Mouse (Mus musculus) cerebellum, adult 11 months (tissue): ENCODE measurements around the gene Lsm14b.

ENCODE experiments used
- DNase-seq: peaks from one replicate; pipeline ENCODE4 v3.0.0; 2022

Lsm14b gene

DNA sequence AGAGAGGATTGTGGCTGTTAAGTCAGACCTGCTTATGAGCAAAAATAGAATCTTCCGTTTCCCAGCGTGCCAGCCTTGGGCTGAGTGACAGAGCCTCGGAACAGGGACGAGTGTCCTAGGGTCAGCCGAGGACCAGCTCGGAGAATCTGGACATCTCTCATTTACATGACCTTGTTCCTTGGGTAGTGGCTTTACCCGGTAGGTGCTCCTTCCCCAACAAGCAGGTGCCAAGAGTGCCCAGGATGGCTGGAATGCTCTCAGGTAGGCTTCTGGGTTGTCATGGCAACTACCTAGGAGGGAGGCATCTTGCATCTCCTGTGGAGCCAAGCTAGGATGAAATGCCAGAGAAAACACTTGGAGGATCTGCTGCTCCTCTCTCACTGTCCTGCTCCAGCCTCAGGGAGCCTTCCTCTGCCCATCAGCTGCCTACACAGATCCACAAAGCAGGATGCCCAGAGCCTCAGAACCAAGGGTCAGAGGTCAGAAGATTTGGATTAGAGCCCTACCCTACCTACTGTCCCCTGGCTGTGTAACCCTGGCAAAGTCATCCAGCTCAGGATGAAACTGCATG lies 4.6 kb upstream of the Lsm14b start:
- peak; percentile 65 for DNase-seq

DNA sequence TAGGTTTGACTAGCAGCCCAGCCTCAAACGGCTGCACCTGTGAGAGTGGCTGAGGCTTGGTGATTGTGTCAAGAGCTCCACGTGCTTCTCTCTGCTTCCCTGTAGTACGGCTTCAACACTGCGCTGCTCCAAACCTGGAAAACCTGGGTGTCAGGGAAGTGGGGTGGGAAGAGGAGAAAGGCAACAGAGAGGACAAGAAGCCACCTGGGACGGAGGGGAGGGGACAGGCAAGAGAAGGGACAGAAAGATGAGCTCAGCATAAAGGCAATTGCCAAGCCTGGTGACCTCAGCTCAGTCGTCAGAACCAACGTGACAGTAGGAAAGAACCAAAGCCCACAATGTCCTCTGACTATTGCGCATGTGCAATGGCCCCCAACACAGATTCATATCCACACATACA lies 3.9 kb upstream of the Lsm14b start:
- DNase-seq: peak; percentile 39

DNA sequence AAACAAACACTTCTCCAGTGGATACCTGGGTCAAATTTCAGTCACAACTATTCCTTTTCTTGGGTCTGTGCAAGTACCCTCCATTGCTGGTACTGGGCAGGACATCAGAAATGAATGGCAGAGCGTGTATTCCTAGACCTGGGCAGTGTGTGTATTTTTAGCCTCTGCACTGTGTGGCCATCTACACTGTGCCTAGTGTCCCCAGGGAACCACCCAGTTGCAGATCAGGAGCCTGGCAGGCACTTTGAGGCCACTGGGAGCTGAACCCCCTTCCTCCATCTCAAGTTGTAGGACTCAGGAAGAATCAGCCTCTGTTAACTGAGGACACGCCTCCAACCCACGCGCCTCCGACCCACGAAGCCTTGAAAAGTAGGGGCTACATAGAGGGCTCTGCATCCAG lies 2.0 kb upstream of the Lsm14b start:
- peak; percentile 21 for DNase-seq

DNA sequence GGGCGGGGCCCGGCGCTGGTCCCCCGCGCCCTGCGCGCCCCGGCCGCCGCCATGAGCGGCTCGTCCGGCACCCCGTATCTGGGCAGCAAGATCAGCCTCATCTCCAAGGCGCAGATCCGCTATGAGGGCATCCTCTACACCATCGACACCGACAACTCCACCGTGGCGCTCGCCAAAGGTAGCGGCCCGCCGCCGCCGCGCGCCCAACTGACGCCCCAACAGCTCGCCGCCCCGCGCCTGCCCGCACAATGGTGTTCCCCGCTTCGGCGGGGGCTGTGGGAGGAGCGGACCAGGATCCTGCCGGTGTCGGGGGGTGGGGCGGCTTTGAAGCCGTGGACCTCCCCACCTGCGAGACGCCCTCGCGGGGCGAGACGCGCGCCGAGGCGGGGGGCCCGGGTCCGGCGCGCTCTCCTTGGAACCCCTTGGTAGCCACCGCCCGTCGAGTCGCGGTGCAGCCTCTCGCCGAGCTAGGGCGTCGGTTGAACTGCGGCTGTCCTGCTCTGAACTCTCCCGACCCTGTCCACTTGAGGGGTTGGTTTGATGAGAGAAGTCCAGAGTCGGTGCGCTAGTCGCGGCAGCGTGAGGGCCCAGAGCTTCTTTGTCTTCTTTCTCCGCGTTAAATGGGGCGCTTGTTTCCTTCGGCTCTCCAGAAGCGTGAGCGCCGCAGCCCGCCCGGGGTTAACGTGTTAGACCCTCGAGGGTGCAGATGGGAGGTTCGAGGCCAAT lies 511 bp downstream of the Lsm14b start:
- DNase-seq: peak; percentile 69

DNA sequence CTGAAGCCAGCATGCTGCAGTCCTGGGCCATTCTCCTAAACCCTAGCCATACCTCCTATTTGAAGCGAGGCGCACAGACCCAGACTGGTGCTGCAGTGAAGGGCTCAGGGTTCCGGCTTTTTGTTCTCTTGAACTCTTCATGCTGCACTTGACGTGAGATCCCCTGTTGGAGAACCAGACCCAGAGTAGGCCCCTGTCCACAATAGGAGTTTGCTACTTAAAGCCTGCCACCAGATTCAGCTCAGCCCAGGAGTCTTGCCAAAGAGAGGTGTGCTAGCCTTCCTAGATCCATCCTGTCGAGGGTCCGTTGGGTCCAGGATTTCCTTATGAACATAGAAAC lies 1.0 kb downstream of the Lsm14b start:
- DNase-seq: peak; percentile 24

DNA sequence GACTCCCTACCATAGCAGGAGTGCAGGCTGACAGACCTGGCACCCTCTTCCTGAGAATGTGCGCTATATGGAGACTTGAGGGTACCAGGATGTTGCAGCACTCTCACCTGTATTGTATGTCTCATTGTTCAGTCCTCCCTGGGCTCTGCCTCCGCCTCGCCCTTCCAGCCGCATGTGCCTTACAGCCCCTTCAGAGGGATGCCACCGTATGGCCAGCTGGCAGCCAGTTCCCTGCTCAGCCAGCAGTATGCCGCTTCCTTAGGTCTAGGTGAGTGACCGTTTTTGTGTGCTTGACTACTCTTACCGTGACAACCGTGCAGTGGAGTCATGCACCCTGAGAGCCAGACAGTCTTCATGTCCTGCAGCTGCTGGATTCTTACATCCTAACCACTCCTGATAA lies 3.0 kb downstream of the Lsm14b start:
- no peak for DNase-seq

DNA sequence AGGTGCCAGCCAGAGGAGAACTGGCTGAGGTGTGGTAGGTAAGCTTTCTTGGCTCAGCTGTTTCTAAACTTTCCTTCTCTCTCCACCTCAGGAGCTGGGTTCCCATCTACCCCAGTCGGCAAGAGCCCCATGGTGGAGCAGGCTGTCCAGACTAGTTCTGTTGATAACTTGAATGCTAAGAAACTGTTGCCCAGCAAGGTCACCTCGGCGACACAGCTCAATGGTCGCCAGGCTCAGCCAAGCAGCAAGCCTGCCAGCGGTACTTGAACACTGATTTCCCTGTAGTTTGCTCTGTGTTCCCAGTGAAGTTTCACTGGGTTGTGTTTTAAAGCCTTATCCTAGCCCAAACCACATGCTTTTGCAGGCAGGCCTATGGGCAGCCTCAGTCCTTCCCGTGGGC lies 6.5 kb downstream of the Lsm14b start:
- DNase-seq: no peak

DNA sequence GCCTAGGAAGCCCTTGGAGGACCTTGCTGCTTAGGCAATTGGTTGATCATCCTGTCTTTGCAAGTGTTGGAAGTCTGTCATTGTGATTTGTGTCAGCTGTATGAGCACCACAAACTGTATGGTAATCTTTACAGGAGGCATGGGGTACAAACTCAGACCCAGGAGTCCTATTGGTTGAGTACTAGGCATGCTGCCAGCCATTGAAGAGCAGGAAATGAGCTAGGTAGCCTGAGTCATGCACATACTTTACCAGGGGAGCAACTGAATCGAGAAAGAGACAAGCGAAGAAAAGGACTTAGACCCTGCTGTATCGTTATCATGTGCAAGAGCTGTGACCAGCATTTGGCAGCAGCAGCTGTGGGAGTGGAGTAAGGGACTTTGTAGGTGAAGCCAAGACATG lies 8.1 kb downstream of the Lsm14b start:
- no peak for DNase-seq

DNA sequence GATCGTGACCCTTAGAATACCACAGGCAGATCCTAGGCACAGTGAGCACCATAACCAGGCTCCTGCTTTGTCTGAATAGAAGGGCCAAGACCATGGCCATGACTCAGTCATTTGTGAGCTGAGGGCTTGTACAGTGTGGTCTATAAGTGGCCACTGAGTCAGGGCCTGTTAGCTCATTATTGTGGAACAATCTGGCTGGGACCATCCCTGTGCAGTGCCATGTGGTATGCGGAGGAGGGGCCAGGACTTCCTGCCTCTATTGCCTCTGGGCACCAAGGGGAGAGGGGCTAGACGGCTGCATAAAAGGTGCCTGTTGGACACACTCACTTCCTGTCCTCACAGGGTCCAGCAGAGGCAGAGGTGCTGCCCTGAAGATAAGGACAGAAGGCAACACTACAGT lies 9.2 kb downstream of the Lsm14b start:
- no peak for DNase-seq

DNA sequence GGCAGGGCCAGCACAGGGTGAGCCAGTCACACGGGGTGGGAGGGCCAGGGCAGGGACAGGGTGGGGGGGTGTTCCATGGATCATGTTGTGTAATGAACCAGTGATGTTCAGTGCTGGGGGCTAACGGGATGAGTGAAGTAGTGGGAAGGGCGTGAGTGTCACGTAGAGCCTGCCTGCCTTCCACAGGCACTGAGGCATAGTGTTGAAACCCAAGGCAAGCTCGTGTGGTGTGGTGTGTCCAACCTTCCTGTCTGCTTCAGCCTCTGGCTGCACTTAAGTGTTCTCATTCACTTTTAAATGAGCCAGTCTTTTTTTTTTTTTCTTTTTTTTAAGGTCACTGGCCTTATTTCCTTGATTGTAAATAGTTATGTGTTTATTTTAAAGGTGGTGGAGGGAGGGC lies 10.0 kb downstream of the Lsm14b start:
- DNase-seq: no peak

DNA sequence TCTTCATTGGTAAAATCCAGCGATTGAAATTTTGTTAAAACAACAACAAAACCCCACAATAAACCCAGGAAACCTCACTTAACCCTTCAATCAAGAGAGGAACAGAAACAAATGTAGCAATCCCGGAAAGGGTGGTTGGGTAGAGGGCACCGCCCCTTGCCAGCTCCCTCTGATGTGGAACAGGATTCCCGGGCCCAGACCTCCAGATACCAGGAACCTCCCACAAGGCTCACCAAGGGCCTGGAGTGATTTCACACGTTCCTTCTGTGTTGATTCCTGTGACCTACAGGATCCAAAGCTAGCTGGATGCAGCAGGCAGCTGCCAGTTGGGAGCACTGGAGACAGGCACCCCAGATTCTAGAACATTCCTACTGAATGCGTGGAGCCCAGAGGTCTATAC lies 15.6 kb downstream of the Lsm14b start:
- no peak for DNase-seq

DNA sequence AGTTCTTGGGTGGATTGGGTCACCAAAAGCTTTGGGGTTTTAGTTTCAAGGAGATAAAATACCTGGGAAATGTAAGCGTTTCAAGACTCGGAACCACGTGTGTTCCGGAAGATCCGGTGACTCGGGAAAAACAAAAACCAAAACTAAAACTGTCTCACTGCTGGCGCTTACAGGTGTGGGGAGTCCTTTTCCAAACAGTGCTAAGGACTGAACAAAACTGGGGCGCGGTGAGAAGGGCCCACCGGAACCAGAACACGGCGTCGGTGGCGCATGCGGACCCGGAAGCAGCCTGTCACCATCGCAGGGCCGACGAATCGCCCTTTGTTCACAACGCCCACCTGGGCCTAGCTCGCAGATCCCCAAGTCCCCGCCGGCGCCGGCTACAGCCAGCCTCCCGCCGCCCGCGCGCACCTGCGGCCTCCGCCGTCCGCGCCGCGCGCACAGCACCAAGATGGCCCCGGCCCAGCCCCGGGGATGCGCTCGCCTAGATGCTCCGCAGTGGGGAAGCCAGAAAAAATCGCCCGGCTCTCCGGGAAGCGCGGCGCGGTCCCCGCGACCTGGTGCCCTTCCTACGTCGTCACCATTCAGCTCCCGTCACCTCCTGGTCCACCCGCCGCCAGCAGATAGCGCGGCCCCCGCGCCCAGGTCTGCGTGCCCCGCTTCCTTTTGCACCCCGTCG lies 16.9 kb downstream of the Lsm14b start:
- DNase-seq: no peak

DNA sequence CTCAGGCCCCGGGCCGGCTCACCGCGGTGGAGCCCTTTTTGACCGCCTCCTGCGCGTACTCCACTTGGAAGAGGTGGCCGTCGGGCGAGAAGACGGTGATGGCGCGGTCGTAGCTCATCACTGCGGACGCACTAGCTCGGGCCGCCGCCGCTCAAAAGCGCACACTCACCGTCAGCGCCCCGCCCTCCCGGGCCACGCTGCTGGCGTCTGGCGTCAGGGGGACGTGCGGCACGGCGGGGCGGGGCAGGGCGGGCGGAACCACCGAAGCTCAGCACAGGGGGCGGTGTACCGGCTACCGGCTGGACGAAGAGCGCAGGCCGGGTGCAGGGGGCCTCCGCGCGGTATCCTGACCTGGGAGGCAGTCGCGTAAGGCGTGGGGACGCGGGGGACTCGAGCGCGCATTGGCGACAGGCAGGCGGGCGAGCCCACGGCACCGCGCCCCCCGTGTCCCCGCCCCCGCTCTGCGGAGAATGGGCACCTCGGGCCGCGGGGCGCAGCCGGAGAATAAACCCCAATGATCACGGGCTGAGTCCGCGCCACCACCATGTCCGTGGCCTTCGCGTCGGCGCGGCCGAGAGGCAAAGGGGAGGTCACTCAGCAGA lies 17.6 kb downstream of the Lsm14b start, which contains the start of the genes Psma7 and Ss18l1:
Gene Psma7, minus strand, starts transcription at position 178 of the 602 bp plus-strand sequence.
Gene Ss18l1, plus strand, starts transcription at position 254 of the 602 bp plus-strand sequence.
- DNase-seq: peak; percentile 88

DNA sequence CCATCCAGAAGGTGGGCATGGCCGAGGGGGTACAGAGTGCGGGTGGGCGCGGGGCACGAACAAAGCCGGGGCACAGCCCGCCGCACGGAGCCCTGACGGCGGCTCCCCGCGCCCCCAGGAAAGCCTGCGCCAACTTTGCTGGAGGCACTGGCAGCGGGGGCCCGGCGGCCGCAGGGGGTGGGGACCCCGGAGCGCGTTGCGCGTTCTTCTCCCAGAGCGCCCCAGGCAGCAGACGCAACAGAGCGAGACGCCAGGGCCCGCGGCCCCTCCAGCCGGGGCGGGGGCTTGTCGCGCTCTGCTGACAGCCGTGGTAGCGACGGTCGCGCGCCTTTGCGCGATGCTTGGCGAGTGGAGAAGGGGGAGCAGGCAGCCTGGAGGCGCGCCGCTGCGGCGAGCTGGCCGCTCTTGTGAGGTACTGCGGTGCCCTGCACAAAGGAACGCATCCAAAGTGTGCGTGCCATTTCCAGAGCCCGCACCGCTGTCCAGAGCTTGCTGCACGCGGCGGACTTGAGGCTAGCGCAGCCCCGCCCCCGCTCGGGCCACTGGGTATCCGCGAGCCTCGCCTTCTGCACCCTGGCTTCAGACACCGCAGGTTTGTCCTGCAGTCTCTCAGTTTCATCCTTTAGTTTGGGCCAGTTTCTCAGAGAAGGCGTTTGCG lies 18.2 kb downstream of the Lsm14b start:
- DNase-seq: peak; percentile 60

DNA sequence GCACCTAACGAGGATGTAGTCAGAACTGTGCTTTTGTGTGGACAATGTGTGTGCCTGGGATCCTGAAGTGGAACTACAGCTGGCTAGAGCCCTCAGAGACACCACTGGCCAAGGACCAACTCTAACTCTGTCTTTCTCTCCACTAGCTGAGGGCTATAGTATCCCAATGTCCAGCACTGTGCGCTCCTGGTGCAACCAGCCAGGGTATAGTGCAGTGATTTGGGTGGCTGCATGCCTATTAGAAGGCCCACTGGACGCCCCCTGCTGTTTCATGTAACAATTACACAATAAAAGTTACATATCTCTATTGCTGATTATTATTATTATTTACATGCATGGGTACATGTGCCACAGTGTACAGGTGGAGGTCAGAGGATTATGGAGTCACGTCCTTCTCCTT lies 20.5 kb downstream of the Lsm14b start:
- DNase-seq: no peak

DNA sequence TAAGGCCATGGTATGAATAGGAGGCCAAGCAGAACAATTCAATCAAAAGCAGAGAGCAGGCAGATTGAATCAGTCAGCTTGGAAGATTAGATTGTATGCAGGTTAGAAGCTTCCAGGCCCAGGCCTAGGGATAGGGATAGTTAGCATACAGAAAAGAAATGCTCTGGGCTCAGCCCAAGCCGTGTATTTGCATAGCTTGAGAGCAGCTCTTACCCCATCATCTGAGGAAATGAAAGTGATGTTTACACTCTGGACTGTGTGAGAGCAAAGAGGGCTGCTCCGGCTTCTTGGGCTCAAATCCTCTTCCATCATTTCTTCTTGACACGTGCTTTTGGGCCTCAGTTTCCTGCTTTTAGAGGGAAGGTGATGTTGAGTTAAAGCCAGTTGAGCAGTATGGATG lies 22.8 kb downstream of the Lsm14b start:
- no peak for DNase-seq

DNA sequence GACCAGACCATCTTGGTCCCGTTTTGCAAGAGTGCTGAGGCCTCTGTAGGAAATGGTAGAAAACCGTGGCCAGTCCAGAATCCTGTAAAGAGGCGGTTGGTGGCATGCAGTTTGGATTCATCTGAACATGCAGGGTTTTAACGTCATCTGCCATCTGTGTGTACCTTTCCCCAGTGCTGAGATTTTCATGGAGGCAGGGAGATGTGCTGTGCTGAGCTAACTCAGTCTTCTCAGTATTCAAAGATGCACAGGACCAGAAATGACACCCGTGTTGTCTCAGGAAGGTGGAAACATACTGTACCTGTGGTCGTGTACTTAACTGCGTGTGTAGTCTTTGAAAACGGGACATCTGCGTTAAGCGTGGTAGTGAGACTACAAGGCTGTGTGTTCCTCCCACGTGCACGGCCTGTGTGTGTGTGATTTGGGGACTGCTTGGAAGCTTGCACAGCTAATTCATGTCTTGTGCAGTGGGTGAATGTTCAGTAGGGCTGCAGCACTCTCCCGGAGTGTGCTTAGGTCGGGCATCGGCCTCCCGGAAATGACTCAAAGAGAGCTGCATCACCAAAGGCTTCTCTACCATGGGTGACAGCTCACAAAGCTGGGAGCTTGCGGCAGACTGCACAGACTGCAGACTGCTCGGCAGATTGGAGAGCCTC lies 23.3 kb downstream of the Lsm14b start:
- DNase-seq: no peak

DNA sequence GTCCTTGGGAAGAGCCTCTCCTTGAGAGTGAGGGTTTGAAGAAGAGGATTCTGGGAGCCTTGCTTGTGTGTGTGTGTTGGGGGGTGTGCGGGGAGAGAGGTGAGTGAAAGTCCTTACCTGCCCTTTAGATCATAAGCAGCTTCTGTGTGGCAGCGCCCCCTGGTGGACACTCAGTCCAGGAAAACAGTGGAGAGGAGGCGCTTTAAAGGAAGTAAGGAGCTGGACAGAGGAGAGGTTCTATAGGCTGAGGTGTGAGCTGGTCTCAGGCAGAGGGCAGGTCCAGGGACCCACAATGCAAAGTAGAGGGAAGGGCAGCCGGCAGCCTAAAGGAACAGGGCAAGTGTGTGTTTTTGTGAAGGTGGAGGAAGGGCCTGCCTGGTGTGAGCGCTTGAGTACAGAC lies 26.2 kb downstream of the Lsm14b start:
- peak; percentile 86 for DNase-seq

DNA sequence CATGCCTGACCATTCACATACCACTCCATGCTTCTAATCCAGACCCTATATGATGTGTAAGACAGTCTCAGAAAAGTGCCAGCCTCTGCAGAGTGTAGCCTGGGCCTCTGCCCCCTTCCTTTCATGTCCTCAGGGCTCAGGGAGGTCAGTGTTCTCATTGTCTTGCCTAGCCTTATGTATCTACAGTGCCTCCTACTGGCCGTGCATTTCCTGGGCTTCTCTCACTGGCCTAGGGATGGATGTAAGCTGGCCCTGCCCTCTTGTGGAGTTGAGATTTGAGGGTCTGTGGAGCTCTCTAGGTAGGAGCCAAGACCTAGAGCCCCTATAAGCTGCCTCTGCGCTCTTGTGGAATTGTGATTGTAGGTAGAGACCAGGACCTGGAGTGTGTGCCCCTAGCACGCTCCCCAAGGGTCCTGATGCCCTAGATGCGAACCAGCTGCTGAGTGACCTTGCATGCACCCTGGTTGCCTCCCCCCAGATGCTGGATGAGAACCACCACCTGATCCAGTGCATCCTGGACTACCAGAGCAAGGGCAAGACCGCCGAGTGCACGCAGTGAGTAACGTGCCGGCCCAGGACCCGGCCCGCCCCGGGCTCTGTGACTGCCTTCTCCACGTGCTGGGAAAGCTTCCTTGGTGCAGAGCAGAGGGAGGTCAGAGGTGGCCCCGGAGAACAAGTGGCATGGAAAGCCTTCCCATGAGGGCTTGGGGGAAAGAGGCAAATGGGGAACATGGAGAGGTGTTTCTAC lies 27.4 kb downstream of the Lsm14b start:
- DNase-seq: no peak

DNA sequence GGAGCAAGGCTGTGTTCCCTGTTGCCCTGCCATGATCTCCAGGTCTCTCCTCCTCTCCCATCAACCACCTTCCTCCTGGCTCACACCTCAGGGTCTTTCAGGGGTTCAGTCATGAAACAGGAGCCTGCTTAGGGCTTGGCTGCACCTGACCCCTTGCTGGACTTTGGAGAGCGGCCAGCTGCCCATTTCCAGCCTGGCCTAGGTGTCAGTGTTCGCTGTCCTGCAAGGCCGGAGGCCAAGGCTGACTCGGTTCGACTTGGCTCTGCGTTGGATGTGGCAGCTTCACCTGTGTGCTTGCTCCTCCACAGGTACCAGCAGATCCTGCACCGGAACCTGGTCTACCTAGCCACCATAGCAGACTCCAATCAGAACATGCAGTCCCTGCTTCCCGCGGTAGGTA lies 28.2 kb downstream of the Lsm14b start:
- DNase-seq: no peak

DNA sequence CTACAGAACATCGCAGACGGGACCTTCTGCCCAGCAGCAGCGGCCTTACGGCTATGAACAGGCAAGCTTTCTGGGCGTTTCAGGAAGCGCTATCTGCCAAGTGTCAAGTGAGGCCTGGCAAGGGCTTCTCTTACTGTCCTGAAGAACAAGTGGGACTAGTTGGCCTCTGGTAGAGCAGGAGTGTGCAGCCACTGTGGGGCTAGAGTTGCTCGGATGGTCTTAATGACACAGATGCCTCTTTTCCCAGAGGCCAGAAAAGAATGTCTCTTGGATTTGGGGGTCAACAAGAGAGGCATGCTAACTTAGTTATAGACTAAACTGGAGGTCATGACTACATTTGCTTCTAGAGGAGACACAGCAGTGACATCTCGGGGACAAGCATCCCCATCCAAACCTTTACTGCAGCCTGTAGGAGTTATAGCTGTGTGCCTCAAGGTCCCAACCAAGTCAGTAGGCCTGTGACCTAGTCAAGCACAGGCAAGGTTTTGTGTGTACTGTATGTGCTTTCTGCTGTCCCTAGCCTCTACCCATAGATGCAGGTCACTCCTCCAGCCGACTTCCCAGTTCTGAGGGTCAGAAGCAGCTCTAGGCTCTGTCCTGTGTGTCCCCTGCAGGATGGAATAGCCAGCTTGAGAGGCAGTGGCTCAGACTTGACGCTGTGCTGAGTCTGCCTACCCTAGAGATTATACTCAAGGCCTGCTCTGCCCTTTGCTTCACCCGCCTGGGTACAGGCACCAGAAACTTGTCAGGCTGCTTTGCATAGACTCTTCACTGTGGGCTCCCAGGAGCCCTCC lies 38.7 kb downstream of the Lsm14b start:
- no peak for DNase-seq
